Mouse (Mus musculus) mouse embryonic stem cell (cell line): ENCODE data around the gene Prdx5.
"Not testable (repeated sequence)": the region's sequence is repeated elsewhere in the genome, so short reads cannot be mapped to it uniquely, and the experiment has no call there.

ENCODE experiments used
- in situ Hi-C, 2 experiments: fragments of 300-500 bp; cut with MboI; formaldehyde crosslinking; loops; 1 replicate in 1 of 2; 3 replicates in 1 of 2; pipeline ENCODE4 v1.14.3; 2019 to 2020; ENCODE audit warnings: low sequenced_read_pairs in 2 of 2, low pct_unique_long_range_greater_than_20kb in 1 of 2, mixed read lengths in 1 of 2; ENCODE audit not compliant: unreplicated experiment in 1 of 2

Gene Prdx5

DNA sequence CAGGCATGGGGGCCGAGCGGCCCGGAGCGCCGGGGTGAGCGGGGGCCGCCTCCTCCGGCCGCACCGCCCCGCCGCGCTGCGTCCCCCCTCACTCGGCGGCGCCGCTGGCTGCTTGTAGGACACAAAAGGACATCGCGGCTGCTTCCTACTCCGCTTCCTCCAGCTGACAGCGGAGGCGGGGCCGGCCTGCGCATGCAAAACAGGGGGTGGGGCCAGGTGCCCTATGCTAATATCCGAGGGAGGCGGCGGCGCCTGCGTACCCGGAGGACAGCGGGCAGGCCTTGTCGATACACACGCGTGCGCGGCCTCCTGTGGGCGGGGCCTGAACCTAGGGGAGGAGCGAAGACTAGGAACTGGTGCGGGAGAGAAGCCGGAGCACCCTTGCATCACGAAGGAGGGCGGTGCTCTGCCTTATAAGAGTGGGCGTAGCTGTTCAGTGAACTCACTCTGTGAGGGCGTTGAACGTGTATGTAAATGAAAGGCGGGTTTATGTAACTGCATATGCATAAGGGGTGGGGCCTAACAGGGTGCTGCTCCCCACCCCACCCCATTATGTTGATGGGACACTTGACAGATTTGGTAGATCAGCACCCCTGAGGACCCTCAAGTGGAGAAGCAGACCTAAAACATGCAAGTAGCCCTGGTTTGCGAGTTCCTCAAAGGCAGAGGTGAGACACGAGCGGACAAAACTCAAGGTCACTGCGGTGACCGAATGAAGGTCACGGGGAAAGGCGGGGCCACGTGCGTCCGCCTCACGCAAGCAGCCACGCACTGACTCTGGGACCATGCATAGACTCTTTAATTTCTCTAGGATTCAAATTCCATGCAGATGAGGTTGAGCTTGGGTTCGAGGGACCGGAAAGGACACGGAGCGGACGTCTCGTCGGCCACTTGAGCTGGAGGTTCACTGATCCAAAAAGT lies 12.0 kb upstream of the Prdx5 start, which contains the start of gene Esrra:
TSS of gene Esrra (minus strand) at position 167 of the 921 bp plus-strand sequence.
- in situ Hi-C loops = no loop called here

DNA sequence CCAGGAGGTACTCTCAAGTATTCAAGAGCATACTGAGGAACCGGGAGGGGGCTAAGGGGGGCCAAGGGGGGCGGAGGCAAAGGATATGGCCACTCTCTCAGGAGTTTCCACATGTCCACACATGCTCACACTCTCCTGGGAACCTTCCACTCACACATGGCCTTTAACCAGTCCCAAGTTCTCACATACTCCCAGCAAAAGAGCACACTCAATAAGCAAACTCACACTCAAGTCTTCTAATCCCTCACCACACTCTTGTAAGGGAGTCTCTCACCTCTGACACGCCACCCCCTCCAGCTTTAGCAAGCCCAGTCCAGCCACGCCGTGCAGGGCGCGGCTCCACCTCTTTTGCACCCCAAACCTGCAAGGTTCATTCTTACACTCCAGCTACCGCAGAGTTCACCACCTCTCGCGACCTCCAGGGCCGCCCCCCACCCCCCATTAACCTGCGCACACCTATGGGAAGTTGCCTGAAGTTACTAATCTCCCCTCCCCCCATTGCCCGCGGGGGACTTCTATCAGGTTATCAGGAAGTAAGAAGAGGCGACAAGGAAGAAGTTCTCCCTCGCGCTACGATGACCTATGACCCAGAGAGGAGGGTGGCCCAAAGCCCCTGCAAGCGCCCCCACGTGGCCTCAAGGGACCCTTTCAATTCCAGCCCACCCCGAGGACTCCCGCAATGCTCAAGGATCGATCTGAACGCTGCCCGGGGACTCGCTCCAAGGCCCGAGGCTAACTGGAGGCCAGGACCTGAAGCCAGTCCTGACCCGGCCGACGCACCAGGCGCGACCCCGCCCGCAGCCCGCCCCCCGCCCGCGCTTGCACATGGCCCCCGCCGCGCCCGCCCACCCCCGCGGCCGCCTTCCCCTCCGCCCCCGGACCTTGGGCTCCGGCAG lies 11.1 kb upstream of the Prdx5 start:
- in situ Hi-C loops = no loop called here

DNA sequence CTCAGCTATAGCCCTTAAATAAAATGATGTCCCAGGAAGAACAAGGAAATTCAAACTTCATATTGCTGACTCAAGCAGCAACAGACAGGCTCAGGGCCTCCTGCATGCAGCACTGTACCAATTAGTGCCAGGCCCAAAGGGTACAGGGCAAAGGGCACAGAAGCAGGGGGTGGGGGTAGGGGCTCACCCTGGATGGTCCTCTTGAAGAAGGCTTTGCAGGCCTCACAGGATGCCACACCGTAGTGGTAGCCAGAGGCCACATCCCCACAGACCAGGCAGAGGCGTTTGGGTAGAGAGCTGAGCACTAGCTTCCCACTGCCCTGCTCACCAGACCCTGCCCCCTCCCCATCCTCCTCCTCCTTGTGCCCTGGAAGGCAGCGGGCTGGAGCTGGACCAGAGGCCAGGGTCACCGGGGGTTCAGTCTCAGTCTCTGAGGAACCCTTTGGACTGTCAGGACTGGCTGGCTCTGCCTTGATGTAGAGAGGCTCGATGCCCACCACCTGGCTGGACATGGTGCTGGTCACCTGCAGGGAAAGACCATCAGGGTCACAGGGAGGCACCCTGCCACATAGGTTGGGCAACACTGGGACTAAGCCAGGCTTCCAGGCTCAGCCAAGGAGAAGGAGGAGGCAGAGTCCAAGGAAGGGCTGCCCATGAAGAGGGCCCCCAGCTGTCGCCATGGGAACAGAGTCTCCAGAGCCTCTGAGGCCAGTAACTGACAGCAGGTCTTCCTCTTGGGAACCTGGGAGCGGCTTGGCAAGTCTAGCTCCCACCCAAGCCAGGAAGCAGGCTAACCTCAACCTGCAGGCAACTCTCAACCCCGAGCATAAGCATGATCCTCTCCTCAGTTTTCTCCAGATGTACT lies 10.2 kb upstream of the Prdx5 start:
- in situ Hi-C loops = no loop called here

DNA sequence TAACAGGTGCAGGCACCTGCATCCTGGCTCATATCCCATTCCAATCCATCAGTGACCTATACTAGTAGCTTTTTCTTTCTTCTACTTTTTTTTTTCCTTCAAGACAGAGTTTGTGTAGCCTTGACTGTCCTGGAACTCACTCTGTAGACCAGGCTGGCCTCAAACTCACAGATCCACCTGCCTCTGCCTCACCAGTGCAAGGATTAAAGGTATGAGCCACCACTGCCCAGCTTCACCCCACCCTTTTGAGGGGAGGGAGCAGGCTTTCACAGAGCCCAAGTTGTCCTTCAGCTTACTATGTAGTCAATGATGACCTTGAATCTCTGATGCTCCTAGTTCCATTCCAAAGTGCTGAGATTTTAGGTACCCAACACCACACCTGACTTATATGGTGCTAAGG lies 9.5 kb upstream of the Prdx5 start:
- in situ Hi-C loops = no loop called here

DNA sequence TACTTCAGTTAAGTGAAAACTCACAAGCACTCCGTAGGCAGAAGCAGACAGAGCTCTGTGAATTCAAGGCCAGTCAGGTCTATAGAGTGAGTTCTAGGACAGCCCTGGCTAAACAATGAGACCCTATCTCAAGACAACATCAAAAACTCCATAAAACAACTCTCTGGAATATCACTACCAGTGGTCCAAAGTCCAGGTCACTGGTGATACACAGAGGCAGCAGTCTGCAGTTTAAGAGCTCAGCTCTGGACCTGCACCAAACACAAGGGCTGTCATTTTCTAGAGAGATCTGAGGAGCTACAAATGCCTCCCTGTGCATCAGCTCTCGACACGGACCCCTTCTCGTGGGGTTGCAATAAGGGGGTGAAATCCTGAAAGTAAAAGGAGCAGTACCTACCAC lies 8.4 kb upstream of the Prdx5 start:
- in situ Hi-C loops = no loop called here

DNA sequence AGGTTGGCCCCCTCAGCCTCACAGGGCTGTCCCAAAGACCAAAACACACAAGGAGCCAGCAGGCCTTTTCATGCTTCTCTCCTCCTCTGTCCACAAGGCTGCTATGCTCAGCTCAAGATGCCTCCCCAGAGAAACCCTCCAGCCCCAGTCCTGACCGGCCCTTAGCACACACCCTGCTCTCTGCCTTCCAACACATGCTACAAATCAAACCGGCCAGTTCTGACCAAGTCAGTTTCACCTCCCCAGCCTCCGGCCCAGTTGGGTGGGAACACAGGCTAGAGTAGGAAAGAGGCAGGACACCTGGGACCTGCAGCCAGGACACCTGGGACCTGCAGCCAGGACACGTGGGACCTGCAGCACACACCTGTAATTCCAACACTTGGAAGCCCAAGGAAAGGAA lies 6.6 kb upstream of the Prdx5 start:
- in situ Hi-C loops = no loop called here

DNA sequence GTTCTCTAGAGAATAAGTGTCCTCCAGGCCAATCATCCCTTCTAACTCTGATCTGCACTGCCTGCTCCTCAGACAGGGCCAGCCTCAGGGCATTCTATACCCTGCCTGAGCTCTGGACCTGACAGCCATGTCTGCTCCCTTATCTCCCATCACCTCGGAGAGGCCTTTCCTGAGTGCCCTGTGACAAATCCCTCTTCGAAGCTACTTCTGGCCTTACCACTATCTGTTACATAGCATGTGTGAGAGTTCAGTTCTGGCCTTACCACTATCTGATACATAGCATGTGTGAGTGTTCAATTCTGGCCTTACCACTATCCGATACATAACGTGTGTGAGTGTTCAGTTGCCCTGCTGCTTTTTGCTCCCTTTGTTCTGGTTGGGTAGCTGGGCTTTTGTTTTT lies 5.4 kb upstream of the Prdx5 start:
- in situ Hi-C loops = no loop called here

DNA sequence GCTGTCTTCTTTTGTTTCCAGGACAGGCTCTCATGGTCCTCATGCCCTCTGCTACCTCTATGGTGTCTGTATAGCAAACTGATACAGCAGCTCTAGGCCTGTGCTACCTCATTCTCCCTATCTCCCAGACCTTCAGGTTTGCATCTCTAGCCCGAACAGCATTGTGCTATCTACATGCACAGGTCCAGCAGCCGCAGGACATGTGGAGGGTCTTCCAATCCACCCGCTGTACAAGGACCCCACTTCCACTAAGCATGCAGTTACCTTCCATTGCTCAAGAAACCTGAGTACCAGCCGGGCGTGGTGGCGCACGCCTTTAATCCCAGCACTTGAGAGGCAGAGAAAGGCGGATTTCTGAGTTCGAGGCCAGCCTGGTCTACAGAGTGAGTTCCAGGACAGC lies 4.6 kb upstream of the Prdx5 start:
- in situ Hi-C loops = no loop called here

DNA sequence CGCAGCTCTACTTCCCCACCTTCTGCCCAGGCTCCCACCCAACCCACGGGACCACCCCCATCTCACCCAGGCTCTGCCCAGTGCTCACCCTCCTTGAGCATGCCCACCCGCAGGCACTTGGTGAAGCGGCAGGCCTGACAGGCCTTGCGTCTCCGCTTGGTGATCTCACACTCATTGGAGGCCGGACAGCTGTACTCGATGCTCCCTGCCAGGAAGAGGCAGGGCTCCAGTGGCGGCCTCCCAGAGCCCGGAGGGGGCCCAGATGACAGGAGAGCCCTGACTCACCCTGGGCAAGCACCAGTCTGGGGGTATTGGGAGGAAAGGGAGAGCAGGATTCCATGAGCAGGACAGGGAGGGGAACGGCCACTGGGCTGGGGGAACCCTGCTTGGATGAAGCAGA lies 4.1 kb upstream of the Prdx5 start:
- in situ Hi-C loops = no loop called here

DNA sequence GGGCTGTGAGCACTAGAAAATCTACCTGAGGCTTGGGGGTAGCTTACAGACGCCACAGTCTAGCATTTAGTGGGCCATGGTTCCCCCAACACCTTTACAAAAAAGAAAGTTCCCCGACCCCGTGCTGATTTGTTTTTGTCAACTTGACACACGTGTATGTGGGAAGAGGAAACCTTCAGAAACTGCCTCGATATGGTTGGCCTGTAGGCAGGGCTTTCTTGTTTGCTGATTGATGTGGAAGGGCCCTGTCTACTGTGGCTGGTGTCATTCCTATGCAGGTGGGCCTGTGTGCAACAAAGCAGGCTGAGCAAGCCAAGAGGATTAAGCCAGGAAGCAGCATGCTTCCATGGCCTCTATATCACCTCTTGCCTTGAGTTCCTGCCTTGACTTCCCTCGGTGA lies 3.1 kb upstream of the Prdx5 start:
- in situ Hi-C loops = no loop called here

DNA sequence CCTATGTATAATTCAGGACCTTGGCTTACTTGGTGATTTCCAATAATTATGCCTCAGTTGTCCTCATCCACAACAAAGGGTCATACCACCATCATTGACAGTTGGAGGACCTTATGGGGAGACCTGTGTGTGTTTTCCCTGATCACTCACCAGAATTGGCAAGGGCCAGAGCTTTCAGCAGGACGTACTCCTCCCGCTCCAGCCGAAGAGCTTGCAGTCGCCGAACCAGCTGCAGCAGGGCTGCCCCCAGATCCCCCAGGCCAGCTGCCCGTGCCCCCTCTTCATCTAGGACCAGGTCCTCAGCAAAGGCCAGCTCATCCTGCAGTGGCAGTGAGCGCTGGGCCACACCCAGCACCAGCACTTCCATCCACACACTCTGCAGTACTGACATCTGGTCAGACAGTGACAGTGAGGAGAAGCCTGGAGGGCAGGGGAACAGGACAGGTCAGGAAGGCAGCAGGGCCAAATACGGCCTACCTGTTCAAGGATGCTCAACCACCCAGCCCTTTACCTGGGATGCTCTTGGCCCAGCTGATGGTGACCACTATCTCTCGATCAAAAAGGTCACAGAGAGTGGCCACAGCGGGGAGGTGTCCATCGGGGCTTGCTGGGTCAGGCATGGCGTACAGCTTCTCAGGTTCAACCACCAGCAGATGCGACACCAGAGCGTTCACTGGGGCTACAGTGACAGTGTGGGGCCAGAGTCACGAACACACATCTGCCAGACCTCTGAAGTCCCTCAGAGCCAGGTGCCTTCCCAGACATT lies 2.5 kb upstream of the Prdx5 start:
- in situ Hi-C loops = no loop called here

DNA sequence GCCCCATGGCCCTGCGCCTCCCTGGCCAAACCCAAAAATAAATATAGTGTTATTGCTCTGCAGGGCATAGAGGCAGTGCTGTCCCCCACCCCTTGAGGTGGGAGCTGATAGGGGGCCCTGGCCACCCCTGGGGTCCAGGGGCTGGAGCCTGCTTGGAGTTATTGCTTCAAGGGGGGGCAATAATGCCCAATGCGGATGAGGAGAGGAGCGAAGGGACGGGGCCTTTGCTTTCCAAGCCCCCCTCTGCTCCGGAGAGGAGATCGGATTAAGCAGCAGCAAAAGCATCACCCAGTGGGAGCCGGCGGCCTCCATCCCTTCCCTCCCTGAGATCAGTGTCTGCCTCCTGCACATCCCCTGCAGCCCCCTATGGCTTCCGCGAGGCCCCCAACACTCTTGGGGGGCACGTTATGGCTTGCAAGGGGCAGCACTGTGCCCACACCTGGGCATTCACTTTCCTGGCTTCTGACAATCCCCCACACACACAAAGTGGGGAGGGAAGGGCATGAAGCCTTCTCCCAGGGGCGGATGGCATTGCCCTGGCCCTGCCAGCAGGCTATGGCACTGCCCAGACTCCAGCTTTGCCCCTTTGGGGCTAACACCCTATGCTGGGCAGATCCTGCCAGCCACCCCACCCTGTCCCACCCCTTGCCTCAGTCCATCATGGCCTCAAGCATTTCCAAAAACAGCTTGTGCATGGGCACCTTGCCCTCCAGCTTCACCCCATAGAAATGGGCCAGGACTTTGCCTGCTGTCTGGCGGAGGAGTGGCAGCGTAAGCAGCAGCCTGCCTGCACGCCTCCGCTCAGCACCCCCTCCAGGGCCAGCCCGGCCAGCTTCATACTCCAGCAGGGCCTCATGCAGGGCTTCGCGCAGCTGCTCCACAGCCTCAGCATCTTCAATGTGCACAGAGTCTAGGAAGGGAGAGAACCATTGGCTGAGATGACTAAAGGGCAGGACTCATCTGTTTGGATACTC lies 1.5 kb upstream of the Prdx5 start:
- in situ Hi-C loops = no loop called here

DNA sequence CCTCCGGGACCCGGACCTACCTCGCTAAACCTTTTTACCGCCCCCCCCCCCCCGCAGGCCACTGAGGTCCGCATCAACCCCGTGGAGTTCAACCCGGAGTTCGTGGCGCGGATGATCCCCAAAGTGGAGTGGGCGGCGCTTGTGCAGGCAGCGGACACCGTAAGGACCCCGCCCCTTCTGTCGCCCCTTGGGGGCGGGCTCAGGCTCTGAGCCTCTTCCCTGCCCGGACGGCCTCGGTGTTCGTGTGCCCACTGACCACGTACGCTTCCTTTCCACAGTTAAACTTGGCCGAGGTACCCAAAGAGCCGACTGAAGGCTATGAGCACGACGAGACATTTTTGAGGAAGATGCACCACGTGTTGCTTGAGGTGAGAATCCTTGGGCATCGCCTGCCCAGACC lies 400 bp upstream of the Prdx5 start:
- in situ Hi-C loops = not testable (repeated sequence)

DNA sequence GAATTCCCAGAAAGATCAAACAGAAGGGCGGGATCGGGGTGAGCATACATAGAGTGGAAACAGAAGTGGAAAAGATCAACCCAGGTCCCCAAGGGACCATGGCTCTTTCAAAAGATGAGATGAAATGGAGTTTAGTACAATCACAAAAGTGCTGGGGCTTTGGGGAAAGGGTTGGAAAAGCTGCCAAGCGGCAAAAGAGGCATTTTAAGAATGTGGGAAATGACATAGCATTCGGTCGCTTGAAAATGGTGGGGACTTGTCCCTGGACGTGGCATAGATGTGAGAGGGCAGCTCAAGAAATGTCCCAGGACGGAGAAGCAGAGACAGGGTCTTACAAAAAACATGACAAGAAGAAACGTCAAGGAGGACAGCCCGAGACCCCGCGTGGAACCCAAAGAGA lies 885 bp downstream of the Prdx5 start:
- in situ Hi-C loops = no loop called here

DNA sequence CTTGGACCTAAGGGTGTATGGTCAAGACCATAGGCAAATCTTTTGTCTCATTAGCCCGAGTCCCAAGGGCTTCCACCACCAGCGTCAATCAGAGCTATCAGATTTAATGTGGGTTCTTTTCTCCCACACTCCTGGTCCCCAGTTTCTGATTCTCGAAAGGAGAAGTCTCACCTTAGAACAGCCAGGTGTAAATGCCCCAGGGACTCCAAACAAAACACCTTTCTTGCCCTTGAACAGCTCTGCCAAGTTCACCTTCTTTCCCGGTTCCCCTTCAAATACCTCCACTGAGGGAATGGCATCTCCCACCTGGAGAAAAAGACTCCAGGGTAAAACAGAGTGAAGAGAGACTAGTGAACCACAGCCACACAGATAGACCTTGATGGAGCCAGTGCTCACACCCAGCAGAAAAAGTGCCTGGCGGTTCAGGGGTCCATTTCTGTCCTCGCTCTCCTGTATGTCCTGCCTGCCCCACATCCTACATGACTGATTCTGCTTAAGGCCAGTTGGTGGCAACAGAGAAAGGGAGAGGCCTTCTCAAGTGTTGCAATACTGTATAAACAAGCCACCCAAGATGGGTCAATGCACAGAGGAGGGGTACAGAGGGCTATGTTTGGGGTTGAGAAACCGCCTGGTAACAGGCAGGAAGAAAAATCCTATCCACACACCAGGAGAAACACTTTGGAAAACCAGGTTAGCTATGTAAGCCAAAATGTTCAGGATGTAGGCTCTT lies 1.9 kb downstream of the Prdx5 start:
- in situ Hi-C loops = no loop called here

DNA sequence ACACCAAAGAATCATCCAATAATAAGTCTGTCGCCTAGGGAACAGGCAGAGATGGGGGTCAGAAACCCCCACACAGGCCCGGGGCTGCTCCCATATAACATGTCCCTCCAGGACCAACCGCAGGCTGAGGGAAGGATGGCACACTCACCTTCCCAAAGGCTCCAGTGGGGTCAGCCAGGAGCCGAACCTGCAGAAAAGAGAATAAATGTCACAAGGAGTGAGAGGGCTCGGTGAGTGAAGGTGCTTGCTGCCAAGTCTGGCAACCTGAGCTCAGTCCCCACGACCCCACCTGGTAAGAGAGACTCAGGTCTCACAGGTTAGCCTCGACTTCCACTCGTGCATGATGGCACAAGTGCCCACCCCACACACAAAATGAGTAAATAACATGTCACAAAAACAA lies 2.8 kb downstream of the Prdx5 start:
- in situ Hi-C loops = no loop called here
